Mouse (Mus musculus): ENCODE measurements around the gene 4921524J17Rik. TPM values are rescaled to one million over a fixed set of nuclear protein-coding genes. Genes with fewer than 3 reads are reported as not detected.

Gene 4921524J17Rik
- polyA plus RNA-seq, 1 experiment from 2014 or later, result 21.4 TPM

GRCm38 (mm10) chr8:85405961-85406360 is 26.7 kb downstream of the 4921524J17Rik start:
- Histone ChIP-seq H3K4me1 (replicated peaks) (0 out of 2 replicates have a peak, but pooled peaks cover 15% of the 10 kb centered on the region), H3K27me3 (no peaks in the 10 kb centered on the region), H3K4me2 (no peak overlapping the region), H3K4me3 (replicated peaks) (no peak overlapping the region), H3K27ac (no peak overlapping the region), H3K9ac (no peak overlapping the region), H3K9me3 (replicated peaks) (no peaks in the 10 kb centered on the region), H3K36me3 (peaks cover 5% of the 10 kb centered on the region; the same call in 1 of the 2 replicates)
- no peak for DNase-seq
- 0 out of 2 replicates have a peak, but pooled peaks have one; percentile 29 for ATAC-seq (ENCODE audit: low read depth)
- WGBS (ENCODE audit: insufficient replicate concordance), result 69% methylated on average over 10 of the region's 10 CpGs

DNA sequence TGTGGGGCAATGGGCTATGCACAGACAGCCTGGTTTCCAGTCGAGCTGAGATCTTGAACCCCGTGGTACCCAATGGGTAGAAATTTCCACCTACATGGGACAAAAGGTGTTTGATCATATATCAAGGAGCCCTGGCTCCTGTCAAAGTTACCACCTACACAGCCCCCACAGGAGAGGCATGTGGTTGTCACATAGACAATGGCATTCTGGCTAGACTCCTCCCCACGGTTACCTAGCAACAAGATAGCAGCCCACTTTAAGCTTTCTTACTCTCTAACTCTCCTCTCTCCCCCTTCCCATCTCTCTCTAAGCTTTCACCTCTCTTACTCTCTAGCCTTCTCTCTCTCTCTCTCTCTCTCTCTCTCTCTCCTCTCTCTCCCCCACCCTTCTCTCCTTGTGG is 27.2 kb downstream of the 4921524J17Rik start:
- Histone ChIP-seq H3K9ac (no peak overlapping the region), H3K27ac (no peak overlapping the region), H3K27me3 (no peaks in the 10 kb centered on the region), H3K4me3 (replicated peaks) (no peak overlapping the region), H3K4me2 (no peak overlapping the region), H3K4me1 (replicated peaks) (0 out of 2 replicates have a peak, but pooled peaks cover 15% of the 10 kb centered on the region), H3K9me3 (replicated peaks) (no peaks in the 10 kb centered on the region), H3K36me3 (peaks cover 5% of the 10 kb centered on the region; the same call in 1 of the 2 replicates)
- DNase-seq (no peak), ATAC-seq (ENCODE audit: low read depth) (no peak)
- 50% methylated on average over 3 of the region's 3 CpGs for WGBS (ENCODE audit: insufficient replicate concordance)

GRCm38 (mm10) chr8:85398548-85398947 is 34.1 kb downstream of the 4921524J17Rik start:
- 85% methylated on average over 4 of the region's 4 CpGs for WGBS (ENCODE audit: insufficient replicate concordance)
- H3K27ac ChIP-seq, result no peak overlapping the region
- H3K4me3 ChIP-seq (replicated peaks), result no peak overlapping the region
- no peaks in the 10 kb centered on the region for H3K27me3 ChIP-seq
- ATAC-seq (ENCODE audit: low read depth) (no peak), DNase-seq (no peak)
- H3K9me3 ChIP-seq (replicated peaks), result no peaks in the 10 kb centered on the region
- no peak overlapping the region for H3K4me2 ChIP-seq
- H3K9ac ChIP-seq, result no peak overlapping the region
- H3K4me1 ChIP-seq (replicated peaks), result peaks cover 44% of the 10 kb centered on the region
- H3K36me3 ChIP-seq, result no peaks in the 10 kb centered on the region

DNA sequence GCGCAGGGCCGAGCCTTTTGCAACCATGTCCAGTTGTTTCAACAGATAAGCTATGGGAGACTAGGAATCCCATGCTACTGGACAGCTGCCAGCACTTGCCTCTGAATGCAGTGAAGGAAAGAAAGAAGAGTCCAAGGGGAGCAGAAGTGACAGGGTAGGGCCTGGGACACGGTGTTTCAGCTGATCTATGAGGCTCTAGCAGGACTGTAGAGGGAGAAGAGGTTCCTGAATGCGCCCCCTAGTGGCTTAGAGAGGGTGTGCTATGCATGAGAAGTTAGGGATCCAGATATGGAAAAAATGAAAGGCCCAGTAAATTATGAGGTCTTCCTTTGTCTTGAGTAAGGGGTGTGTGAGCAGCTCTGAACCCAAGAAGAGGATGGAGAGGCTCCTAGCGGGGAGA is 35.1 kb downstream of the 4921524J17Rik start:
- H3K27me3 ChIP-seq, result no peaks in the 10 kb centered on the region
- DNase-seq (peak; percentile 64), ATAC-seq (ENCODE audit: low read depth) (peak; percentile 76)
- H3K27ac ChIP-seq, result peak overlapping the region; percentile 86
- no peaks in the 10 kb centered on the region for H3K36me3 ChIP-seq
- H3K4me3 ChIP-seq (replicated peaks), result no peak overlapping the region
- H3K9me3 ChIP-seq (replicated peaks), result no peaks in the 10 kb centered on the region
- peaks cover 47% of the 10 kb centered on the region for H3K4me1 ChIP-seq (replicated peaks)
- WGBS (ENCODE audit: insufficient replicate concordance), result 37% methylated on average over 5 of the region's 5 CpGs
- H3K4me2 ChIP-seq, result peak overlapping the region; percentile 54
- H3K9ac ChIP-seq, result peak overlapping the region; percentile 50; the same call in 1 of the 2 replicates

DNA sequence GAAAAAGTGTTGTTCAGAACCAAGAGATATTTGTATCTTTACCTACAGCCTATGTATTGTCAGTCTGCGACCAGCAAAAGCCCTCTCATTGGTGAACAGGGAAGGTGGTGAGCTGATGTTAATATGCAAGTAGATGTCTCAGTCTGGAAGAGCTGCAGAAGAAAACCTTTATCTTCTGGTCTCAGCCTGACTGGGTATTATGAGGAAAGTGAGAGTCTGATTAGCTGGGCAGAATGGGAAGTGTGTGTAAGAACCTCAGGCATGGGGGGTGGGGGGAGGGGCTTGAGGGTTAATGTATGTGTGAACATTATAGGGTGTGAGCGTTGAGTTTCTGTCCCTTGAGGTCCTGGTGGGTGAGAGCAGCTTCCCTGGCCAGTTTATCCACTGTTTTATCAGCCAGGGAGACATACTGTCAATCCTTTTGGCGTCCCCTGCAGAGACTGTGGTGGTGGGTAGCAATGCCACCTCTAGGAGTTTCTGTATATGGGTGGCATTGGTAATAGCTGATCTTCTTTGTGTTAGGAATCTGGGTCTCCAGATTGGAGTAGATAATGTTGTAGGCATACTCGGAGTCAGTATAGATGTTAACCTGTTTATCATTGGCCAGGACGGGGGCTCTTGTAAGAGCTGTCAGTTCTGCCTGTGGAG is 36.1 kb downstream of the 4921524J17Rik start:
- Histone ChIP-seq H3K27me3 (no peaks in the 10 kb centered on the region), H3K4me3 (replicated peaks) (peak overlapping the region; percentile 25; the same call in 1 of the 2 replicates), H3K27ac (peak overlapping the region; percentile 86), H3K9ac (peak overlapping the region; percentile 50), H3K9me3 (replicated peaks) (no peaks in the 10 kb centered on the region), H3K4me1 (replicated peaks) (peaks cover 53% of the 10 kb centered on the region), H3K4me2 (peak overlapping the region; percentile 54), H3K36me3 (no peaks in the 10 kb centered on the region)
- DNase-seq (no peak), ATAC-seq (ENCODE audit: low read depth) (peak; percentile 77)
- 26% methylated on average over 5 of the region's 5 CpGs for WGBS (ENCODE audit: insufficient replicate concordance)

DNA sequence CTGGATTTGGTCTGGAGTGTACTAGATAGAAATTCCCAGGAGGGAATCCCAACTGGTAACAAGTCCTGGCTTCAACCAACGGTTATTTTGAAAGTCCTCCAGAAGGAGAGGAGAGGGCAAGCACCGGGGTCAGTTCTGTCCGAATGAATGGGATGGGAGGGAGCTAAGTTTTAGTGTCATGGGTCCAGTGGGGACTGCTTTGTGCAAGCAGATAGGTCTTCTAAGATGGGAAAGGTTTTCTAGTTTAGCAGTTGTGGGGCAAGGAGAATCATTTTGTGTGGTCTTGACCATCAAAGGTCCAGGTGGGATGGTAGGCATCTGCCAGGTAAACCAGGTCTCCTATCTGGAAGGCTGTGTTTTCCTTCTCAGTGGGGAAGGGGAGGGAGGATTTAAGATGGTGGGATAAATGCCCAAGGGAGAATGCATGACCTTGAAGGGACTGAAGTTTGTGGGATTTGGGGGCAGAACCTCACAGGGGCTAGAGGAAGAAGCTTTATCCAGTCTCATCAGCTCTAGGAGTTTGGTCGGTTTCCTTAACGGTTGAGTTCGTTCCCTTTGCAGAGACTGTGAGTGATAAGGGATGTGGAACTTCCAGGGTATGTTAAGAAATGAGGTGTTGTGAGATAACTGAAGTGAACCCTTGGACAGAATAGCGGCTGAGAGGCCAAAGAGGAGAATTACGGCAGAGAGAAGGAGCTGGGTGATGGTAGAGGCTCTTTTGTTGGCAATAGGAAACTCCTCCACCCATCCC is 36.8 kb downstream of the 4921524J17Rik start:
- H3K9ac ChIP-seq, result peak overlapping the region; percentile 50
- peak; percentile 36 for DNase-seq
- H3K4me2 ChIP-seq, result peak overlapping the region; percentile 54
- peak overlapping the region; percentile 86 for H3K27ac ChIP-seq
- H3K9me3 ChIP-seq (replicated peaks), result no peaks in the 10 kb centered on the region
- peaks cover 60% of the 10 kb centered on the region for H3K4me1 ChIP-seq (replicated peaks)
- peak overlapping the region; percentile 25; the same call in 1 of the 2 replicates for H3K4me3 ChIP-seq (replicated peaks)
- H3K36me3 ChIP-seq, result no peaks in the 10 kb centered on the region
- WGBS (ENCODE audit: insufficient replicate concordance), result 26% methylated on average over 8 of the region's 8 CpGs
- no peaks in the 10 kb centered on the region for H3K27me3 ChIP-seq
- peak; percentile 80 for ATAC-seq (ENCODE audit: low read depth)

- Histone ChIP-seq H3K4me2 (peak overlapping the region; percentile 8; the same call in 1 of the 2 replicates), H3K4me3 (replicated peaks) (no peak overlapping the region), H3K27ac (peak overlapping the region; percentile 86), H3K36me3 (no peaks in the 10 kb centered on the region), H3K9me3 (replicated peaks) (no peaks in the 10 kb centered on the region), H3K9ac (0 out of 2 replicates have a peak overlapping the region, but pooled peaks have one; percentile 15), H3K27me3 (no peaks in the 10 kb centered on the region), H3K4me1 (replicated peaks) (peaks cover 63% of the 10 kb centered on the region)
- WGBS (ENCODE audit: insufficient replicate concordance), result 22% methylated on average over 3 of the region's 3 CpGs
- ATAC-seq (ENCODE audit: low read depth) (no peak), DNase-seq (no peak)
Observed at GRCm38 (mm10) chr8:85395017-85395416, 37.6 kb downstream of the 4921524J17Rik start.

DNA sequence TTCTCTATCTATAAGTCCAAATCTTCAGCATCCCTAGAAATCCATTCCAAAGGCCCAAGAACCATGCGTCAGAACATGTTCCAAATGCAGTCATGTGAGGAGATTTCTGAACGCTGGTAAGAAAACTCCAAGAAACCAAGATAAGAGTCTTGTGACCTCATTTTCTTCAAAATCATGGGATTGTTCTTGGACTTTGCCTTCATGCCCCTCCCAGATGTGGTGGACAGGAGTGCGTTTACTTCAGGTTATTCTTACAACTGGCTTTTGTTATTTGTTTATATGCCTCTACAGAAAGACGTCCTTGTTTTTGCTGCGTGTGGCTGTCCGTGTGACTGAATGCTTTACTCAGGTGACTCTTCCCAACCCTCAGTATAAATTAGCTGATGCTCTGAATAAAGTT is 39.4 kb downstream of the 4921524J17Rik start:
- 73% methylated on average over 6 of the region's 6 CpGs for WGBS (ENCODE audit: insufficient replicate concordance)

DNA sequence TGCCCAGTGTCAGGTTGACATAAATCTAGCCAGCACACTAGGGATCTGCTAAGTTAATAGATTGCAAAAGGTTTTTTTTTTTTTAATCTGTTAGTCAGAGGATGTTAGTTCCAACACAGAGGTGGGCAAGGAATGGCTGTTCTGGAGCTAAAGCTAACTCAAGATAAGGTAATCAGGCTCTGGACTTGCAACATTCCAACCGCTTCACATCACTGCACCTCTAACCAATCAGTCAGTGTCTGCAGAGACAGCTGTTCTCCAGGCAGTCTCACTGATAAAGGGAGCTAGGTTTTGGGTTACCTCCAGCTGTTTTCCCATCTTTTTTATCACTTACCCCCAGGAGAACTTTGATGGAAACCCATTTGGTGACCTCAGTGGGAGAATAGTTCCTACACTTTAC is 41.2 kb downstream of the 4921524J17Rik start:
- no peaks in the 10 kb centered on the region for H3K9me3 ChIP-seq (replicated peaks)
- peak; percentile 59 for ATAC-seq (ENCODE audit: low read depth)
- DNase-seq, result no peak
- H3K27me3 ChIP-seq, result no peaks in the 10 kb centered on the region
- no peak overlapping the region for H3K4me2 ChIP-seq
- H3K36me3 ChIP-seq, result no peaks in the 10 kb centered on the region
- no peak overlapping the region for H3K9ac ChIP-seq
- peaks cover 49% of the 10 kb centered on the region for H3K4me1 ChIP-seq (replicated peaks)
- no peak overlapping the region for H3K4me3 ChIP-seq (replicated peaks)
- peak overlapping the region; percentile 42; the same call in 1 of the 2 replicates for H3K27ac ChIP-seq
- 22% methylated on average over 1 of the region's 1 CpGs for WGBS (ENCODE audit: insufficient replicate concordance)

More for the DNA sequence above, 39.4 kb downstream of the 4921524J17Rik start:
- Histone ChIP-seq H3K9me3 (replicated peaks) (no peaks in the 10 kb centered on the region), H3K4me3 (replicated peaks) (no peak overlapping the region), H3K4me2 (no peak overlapping the region), H3K36me3 (no peaks in the 10 kb centered on the region), H3K9ac (no peak overlapping the region), H3K27me3 (no peaks in the 10 kb centered on the region), H3K27ac (no peak overlapping the region), H3K4me1 (replicated peaks) (peaks cover 63% of the 10 kb centered on the region)
- no peak for ATAC-seq (ENCODE audit: low read depth)
- DNase-seq, result no peak

GRCm38 (mm10) chr8:85386205-85386604 is 46.4 kb downstream of the 4921524J17Rik start, which contains the start of gene Mylk3:
Gene Mylk3, minus strand, starts transcription at chr8:85386345.
- DNase-seq, result no peak
- Histone ChIP-seq H3K27me3 (no peaks in the 10 kb centered on the region), H3K9ac (no peak within 1 kb of the TSS), H3K4me2 (no peak within 1 kb of the TSS), H3K36me3 (no peaks in the 10 kb centered on the region), H3K27ac (no peak within 1 kb of the TSS), H3K4me3 (replicated peaks) (no peak within 1 kb of the TSS), H3K4me1 (replicated peaks) (peaks cover 47% of the 10 kb centered on the region), H3K9me3 (replicated peaks) (no peaks in the 10 kb centered on the region)
- WGBS (ENCODE audit: insufficient replicate concordance), result 81% methylated on average over 6 of the region's 6 CpGs
- ATAC-seq (ENCODE audit: low read depth), result no peak

- Histone ChIP-seq H3K27ac (peak overlapping the region; percentile 100), H3K36me3 (peaks cover 2% of the 10 kb centered on the region; the same call in 1 of the 2 replicates), H3K4me1 (replicated peaks) (peaks cover 82% of the 10 kb centered on the region), H3K9ac (peak overlapping the region; percentile 79), H3K4me2 (peak overlapping the region; percentile 82), H3K4me3 (replicated peaks) (peak overlapping the region; percentile 73), H3K9me3 (replicated peaks) (no peaks in the 10 kb centered on the region), H3K27me3 (no peaks in the 10 kb centered on the region)
- no peak for DNase-seq
- WGBS (ENCODE audit: insufficient replicate concordance), result 44% methylated on average over 4 of the region's 4 CpGs
- ATAC-seq (ENCODE audit: low read depth), result no peak
Observed at GRCm38 (mm10) chr8:85381926-85382325, 50.7 kb downstream of the 4921524J17Rik start.

Data from liver, embryonic 13.5 days (tissue).